16 mouse cellular contexts compared by ENCODE assay signal in the genomic region with DNA sequence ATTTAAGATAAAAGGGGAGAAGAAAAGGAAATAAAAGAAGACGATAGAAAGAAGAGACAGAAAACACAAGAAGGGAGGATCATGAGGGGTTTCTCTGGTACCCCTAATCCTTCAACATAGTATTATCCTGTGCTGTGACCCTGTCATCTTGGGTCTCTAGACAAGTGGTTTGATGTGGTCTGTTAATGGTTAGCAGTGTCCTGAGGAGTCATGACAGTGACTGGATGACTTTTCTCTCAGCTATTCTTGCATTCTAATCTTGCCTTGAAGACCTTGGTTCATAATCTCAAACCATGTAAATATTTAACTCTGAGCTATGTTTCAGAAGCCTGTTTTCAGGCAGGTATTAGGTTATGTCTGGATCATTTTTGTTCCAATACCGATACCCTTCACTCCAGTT.
"Had no signal": no experiment of that assay in that cellular context is flagged by ENCODE, and none has a peak within 500 bp of the region (broad histone marks: within the 10 kb centered on the region; RNA-seq: fewer than 3 reads in every experiment).

No protein-coding gene starts in this region.

- DNase-seq: retina, postnatal 1 day; right cerebral cortex, adult 18-20 months; right cerebral cortex, postnatal 14 days; right cerebral cortex, postnatal 25 days; right cerebral cortex, postnatal 4 days; spleen, adult 18-20 months; thymus, adult 18-20 months; thymus, adult 2 months; thymus, postnatal 14 days; thymus, postnatal 25 days; thymus, postnatal 36 days; thymus, postnatal 4 days had no signal

- H3K27me3 ChIP-seq: neural tube, embryonic 13.5 days; neural tube, embryonic 15.5 days; stomach, embryonic 15.5 days had no signal

- H3K27ac ChIP-seq: neural tube, embryonic 13.5 days; neural tube, embryonic 15.5 days; stomach, embryonic 15.5 days; stomach, postnatal 0 days had no signal

- H3K36me3 ChIP-seq: neural tube, embryonic 13.5 days; neural tube, embryonic 15.5 days; stomach, embryonic 15.5 days had no signal

- H3K4me3 ChIP-seq: neural tube, embryonic 13.5 days; neural tube, embryonic 15.5 days; stomach, embryonic 15.5 days had no signal

- H3K4me1 ChIP-seq: stomach, embryonic 15.5 days had no signal
